Mouse (Mus musculus) adipocyte (in vitro differentiated cells): ENCODE results near the gene Mrpl55.
A peak's percentile ranks its signal among the peaks of the same experiment; 100 is the strongest.

Experiments
- DNase-seq: peaks from one replicate; pipeline ENCODE4 v3.0.0-alpha.2; 2016; ENCODE audit warnings: low spot score

Mrpl55 gene

DNA sequence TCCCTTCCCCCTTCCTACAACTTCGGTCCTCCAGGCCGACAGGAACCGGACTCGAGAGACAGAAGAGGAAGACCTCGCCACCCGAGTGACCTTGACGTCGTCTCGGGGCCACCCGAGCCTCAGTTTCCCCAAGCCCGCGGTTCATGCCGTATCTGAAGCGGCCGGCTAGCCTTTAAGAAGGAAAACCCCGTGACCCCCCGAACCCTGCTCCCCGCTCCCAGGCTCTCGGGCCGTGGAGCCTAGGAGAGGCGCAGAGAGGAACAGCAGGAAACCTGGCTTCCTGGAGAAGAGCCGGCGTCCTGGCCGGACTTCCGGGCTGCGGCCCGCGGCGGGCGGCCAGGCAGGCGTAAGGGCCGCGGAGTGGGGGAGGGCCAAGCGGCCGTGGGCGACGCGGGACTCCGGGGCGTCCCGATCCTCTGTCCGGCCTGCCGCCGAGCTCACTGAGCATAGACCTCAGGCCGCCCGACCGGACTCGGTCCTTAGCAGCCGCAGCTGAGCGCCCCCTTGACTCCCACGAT is 25.4 kb downstream of the Mrpl55 start:
- DNase-seq = peak; percentile 30

DNA sequence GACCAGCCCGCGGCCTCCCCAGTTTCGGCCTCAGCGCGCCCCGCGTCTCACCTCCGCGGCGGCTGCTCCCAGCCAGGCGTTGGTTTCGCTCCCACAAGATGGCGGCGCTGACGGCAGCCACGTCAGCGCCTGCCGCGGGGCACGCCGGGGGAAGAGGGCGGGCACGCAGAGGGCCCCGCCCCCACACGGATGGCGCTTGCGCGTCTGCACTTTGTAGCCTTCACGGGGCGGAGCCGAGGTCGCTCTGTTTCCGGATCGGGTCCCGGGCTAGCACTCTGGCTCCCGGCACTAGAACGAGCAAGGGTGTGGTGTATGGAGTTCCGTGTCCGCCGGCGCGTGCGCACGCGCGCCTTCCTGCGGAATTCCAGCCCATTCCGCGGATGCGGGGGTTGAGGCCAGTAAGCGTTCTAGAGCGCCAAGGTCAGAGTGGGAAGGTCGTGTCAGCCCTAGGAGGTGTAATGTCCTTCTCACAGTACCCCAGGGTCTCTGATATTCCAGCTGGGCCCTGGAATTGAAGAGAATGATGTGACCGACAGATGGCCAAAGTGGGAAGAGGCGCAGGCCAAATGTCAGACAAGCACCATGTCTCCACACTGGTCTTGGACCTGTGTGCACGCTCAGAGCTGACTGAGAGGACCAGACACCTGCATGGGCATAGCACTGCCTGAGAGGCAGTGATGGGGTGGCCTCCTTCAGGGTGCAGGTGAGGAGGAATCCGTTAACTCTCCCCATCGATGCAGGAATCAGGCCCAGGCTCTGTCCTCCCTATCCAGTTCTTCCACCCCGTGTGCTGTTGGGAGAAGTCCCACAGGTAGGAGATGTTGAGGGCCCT is 26.1 kb downstream of the Mrpl55 start, which contains the start of gene Arf1:
Gene Arf1 (minus strand): TSS at position 149 of the 832 bp plus-strand sequence.
- peak; percentile 96 for DNase-seq

DNA sequence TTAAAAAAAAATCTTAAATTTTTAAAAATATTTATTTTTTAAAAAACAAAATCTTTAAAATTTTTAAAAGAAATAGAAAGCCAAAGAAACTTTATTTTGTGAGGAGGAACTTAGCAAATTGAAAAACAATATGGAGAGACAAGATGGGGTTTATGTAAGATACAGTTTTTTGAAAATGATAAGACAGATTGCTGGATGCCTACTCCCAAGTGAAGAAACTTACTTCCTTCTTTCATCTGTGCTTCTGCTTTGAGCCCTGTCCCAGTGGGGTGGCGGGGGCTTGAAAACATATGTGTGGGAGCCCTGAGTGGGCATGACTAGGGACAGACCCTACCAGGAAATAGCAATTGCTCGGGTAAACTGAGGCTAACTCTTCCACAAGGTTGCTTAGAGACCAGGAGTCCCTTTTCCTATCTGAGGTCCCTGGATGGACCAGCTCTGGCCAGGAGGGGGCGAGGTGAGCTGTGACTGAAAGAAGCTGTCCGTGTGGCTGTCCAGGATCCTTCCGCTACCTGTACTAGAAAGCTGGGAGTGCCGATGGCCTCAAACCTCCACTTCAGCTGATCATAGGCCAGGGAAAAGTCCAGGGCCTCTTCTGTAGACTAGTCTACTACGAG is 28.0 kb downstream of the Mrpl55 start:
- peak; percentile 60 for DNase-seq

DNA sequence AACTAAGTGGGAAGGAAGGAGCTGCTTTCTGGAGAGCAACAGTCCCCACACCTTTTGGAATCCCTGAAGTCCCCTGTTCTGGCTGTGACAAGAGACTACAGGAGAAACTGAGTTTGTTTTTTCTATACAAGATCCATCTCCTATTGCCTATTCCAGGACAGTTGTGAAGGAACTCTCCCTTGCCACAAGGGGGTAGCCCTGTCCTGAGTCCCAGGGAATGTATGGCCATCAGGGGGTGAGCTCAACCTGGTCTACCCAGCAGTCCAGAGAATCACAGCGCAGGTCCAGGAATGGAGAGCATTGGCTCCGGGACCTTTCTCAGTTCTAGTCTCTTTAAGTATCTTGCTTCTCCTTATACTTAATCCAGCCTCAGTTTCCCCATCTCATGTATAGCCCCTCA is 30.5 kb downstream of the Mrpl55 start:
- DNase-seq = no peak

DNA sequence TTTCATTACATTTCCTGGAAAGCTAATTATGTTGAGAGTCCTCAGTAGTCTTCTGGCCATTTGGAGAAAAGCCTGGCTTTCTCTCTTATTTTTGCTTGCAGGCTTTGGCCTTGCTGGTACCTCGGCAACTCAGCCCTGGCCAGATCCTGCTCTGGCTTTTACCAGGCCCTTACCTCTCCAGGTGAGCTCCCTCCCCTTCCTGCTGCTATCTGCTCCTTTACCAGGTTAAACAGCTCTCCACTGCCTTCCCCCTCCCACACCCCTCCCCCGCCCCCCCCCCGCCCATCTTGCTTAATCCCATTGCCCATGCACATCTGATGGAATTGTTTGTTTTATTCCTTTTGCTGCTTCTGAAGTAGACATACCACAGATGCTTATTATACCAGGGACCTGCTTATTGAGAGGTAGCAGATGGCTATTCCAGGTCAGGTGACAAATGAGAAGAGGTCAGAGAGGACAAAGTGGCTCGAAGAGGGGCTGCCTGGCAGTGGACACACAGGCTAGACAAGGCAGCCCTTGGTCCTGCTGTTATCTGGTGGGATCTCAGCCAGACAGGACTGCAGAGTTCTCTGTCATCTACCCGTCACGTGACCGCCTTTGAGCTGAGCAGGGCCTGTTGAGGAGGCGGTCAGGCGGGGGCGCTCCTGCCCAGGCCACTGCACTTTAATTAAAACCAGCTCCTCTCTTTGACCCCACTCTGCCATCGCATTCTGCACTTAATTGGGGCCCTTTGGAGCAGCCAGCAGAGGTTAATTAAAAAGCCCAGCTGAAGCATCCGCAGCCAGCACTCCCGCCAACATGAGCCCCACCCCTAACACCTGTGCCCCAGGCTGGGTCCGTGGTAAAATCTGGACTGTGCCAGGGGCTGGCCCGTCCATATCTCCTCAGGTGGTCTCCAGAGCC is 36.5 kb downstream of the Mrpl55 start:
- DNase-seq = no peak

DNA sequence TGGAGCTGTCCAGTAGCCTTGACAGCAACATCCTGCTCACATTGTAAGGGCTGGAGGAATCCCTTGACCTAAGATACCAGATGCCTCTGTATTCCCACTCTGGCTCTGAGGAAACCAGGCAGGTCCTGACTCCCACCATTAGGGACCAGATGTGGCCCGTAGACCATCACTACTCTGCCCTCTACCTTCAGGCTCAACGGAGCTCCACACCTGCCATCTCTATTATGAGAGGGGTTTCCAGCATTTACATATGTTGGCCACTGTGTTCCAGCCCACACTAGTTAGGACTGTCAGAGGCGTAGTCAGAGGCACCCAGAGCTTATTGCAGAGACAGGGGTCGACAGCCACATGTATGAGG is 37.1 kb downstream of the Mrpl55 start:
- no peak for DNase-seq

DNA sequence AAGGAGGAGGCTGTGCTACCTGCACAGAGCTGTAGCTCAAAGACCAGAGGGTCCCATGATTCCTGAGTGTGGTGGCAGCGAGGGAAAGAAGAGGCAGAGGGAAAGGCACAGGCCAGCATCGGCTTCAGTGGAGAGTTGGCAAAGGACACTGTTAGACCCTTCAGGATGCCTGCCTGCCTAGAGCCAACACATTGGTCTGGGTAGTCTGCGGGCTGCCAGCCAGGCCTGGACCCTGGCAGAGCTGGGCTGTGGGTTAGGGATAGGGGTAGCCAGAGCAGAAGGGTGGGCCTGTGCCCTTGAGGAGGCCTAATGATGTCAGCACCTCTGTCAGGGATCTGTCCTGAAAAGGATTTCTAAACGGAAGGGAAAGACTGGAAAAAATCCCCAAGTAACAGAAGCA is 37.5 kb downstream of the Mrpl55 start:
- DNase-seq = no peak

DNA sequence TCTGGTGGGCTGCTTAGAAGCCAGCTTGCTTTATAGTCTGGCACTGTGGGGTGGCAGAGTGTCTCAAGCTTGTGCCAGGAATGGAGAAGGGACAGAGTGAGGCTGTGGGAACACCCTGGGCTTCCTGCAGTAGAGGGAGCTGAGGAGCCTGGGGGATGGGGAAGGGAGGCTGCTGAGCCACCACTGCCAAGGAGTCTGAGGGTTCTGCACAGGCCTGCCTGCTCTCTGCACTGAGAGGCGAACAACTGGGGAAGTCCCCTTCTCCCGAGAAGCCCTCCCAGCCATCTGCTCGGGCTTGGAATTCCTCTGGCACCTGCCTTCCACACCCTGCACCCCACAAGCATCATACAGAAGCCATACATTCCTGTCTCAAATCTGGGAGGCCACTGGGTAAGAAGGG is 39.6 kb downstream of the Mrpl55 start:
- DNase-seq = no peak

DNA sequence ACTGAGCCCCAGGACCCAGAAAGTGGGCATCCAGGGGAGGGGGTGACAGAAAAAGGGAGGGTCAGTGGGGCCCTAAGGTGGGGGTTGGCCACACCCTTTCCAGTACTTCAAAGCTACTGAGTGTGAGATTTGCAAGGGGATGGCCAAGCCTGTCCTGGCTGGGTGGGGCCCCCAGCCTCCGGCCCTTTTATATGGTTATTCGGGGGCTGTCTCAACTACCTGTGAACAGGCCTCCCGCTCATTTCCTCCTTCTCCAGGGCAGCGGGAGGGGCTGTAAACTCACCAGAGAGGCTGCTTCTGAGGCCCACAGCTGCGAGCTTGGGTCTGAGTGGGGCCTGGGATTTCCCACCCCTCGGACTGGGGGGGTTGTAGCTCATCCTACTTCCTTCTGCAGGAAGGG is 41.6 kb downstream of the Mrpl55 start:
- DNase-seq = no peak

DNA sequence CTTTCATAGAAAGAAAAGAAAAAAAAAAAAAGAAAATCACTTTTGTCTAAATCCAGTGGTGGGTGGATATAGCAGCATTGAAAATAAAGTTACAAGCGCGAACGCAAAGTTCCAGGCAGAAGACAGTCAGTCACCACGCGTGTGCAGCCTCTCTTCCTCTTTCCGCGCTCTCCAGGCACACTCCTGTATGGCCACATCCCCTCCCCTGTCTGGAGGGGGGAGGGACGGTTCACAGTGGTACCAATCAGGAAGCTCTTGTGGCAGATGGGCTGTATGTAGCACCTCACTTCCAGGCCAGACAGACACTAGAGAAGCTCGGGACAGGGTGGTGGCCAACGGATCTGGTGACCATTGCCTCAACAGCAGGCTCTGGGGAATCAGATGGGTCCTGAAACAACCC is 45.8 kb downstream of the Mrpl55 start:
- DNase-seq = no peak
